Mouse (Mus musculus) ovary, postnatal 14 days (tissue): Measurements from ENCODE around the gene Zfp768.
"Not testable (repeated sequence)": the region's sequence is repeated elsewhere in the genome, so short reads cannot be mapped to it uniquely, and the experiment has no call there.

Experiments used
- DNase-seq: peaks from one replicate; pipeline ENCODE4 v3.0.0; 2022; ENCODE audit warnings: low spot score

The Zfp768 gene

DNA sequence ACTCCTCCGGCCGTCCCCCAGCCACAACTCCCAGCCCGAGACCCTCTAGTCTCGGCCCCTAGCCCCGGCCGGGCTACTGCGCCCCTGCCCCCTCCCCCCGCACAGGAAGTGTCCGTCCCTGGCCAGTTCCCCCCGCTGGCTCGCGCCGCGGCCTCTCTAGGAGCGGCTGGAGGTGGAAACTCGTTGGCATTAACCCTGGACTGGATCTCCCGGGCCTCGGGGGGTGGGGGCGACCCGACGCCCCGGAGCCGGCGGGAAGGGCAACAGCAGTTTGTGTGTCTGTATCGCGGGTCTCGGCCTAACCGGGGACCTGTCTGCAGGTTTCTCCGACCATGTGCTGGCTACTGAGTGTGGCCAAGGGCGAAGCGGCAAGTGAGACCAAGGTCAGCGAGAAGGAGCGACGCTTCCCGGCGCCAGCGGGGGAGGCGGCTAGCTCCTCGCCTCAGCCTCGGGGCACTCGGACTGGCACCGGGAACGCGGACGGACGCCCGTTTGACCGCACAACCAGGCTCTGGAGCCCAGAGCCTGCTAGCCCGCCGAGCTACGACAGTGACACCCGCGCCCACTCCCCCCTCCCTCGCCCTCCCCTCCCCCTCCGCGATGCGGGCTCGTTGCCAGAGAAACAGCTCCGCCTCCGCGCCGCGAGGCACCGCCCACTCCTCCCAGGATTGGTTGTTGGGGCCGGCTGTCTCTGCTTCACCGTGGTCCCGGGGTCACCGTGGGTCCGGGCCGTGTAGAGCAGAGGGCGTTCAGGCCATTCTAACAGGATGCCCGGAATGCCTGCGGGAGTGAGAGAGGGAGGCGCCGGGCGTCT, at the start of gene Zfp768:
Zfp768 (minus strand) TSS at position 78 of the 814 bp plus-strand sequence.
- peak; percentile 97 for DNase-seq

DNA sequence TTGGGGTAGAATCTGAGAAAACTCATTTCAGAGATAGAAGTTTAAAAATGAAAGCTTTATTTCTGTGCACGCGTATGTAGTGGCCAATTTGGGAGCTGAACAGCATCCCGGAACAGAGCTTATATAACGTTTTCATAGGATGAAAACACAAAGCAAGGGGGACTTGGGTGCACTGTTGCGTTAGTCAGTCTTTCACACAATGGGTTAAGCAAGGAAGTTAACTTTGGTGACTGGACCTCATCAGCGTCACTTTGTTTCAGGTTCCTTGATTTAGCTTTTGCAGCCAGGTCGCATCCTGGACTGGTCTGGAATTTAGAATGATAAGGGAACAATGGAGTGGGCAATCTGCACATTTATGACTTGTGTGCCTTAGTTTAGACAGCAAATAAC, 48.5 kb upstream of the Zfp768 start:
- DNase-seq, result no peak

DNA sequence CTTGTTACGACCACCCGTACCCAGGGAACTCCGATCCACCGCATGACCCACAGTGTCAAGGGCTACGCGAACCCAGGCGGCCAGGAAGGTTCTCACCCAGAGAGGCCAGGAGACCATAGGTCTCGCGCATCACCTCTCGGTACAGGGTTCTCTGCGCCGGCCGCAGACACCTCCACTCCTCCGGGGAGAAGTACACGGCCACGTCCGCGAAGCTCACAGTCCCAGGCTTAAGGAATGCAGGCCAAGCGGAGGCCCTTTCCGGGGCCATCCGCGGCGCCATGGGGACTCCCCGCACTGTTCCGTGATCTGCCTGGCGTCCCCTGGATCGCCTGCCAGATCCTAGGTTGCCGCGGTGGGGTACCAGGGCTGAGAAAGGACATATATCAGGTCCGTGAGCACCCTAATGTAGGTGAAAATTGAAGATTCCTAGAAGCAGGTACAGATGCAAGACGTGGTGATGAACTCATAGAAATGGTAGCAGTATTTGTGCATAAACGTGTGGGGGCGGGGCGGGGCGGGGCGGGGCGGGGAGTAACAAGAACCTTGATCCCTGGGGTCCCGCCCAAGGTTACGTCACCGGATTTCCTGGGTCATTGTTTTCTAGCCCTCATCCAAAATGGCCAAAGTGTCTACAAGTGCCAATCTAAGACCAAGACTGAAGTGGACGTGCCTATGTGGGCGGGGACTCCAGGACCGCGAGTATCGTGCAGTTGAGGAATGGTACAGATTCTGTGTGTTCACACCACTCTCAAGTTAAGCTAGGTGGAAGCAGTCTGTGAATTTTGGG, 48.0 kb upstream of the Zfp768 start, which contains the start of gene E430018J23Rik:
E430018J23Rik (minus strand) TSS at position 473 of the 787 bp plus-strand sequence.
- peak; percentile 96 for DNase-seq

DNA sequence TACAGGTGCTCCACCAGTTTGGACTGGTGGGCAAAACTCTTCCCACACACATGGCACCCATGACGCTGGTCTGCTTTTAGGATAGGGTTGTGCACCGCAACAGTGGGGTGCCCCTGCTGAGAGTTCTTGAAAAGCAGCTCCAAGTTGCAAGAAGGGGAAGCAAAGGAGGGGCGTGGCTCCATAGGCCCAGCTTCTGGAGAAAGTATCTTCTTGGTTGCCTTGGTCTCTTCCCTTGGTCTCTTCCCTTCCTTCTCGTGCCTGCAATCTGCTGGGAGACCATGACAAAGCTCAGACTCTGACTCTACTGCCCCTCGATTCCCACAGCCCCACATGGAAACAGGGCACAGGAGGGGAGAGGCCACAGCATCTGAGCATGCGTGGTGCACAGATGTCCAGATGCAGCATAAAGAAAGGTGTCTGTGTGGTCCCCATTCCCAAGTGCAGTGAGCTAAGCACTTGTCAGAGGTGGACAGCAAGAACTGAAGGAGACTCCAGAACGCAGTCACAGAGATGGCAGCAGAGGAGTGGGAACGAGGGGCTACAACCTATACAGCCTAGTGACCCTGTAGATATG, 46.9 kb upstream of the Zfp768 start:
- DNase-seq, result no peak

DNA sequence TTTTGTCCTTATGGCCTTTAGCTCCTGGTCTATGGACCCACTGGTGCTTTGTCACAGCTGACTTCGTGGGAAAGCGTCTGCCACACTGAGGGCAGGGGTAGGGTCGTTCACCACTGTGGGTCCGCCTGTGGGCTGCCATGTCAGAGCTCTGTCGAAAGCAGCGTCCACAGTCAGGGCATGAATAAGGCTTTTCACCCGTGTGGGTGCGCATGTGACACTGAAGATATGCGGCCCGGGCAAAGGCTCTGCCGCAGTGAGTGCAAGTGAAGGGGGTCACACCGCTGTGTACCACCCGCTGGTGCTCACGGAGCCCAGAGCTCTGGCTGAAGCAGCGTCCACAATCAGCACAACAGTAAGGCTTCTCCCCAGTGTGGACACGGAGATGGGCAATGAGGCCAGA, 46.1 kb upstream of the Zfp768 start:
- no peak for DNase-seq

DNA sequence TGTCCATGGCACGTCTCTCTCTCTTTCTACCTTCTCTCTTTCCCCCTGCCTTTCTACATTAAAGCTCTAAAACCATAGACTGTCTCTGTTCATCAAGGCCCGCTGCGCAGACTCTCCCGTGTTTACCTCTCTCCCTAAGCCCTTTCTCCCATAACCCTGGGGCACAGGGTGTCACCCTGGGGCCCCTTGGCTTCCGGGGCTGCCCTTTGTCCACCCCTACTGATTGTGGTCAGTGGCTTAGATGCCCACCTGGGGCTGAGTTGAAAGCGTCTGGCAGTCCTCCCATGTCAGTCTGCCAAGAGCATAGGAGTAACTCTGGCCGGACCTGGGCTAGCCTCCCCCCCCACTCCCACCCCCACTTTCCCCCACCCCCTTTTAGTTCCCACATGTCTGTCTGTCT, 44.9 kb upstream of the Zfp768 start:
- DNase-seq, result no peak

DNA sequence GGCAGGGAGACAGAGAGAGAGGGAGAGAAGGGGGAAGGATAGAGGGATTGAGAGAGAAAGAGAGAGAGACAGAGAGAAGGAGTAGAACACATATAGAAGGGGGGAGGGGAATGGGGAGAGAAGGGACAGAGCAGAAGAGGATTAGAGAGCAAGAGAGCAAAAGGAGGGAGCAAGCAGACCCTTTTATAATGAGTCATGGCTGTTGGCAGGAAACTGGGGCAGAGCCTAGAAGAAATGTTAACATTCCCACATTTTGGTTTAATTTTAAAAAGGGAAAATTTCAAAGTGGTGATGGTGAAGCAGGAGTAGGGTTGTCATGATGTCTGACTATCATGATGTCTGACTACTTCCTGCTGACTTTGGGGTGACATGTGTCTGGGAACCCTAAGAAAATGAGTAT, 42.8 kb upstream of the Zfp768 start:
- not testable (repeated sequence) for DNase-seq

DNA sequence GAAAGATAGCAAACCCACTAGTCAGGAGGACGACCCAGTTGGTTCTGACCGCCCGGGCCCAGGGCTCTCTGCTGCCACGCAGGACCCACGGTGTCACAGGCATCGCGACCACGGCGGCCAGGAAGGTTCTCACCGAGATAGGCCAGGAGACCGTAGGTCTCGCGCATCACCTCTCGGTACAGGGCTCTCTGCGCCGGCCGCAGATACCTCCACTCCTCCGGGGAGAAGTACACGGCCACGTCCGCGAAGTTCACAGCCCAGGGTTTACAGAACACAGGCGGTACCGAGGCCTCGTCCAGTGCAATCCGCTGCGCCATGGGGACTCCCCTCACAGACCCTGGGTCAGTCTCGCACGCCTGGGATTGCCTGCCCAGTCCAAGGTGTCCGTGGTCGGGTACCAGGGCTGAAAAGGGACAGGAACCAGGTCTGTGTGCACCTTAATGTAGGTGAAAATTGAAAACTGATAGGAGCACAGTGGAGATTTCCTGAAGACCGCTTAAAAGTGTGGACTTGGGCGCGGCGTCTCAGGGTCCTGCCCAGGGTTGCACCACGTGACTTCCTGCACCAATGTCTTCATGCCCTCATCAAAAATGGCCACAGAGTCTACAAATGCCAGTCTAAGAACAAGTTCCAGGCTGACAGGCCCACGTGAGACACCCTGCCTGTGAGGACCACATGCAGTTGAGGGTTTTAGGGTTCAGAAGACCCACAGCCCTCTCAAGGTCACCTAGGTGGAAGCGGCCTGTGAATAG, 41.4 kb upstream of the Zfp768 start, which contains the start of gene 9130019O22Rik:
9130019O22Rik (minus strand) TSS at position 526 of the 752 bp plus-strand sequence.
- peak; percentile 87 for DNase-seq

DNA sequence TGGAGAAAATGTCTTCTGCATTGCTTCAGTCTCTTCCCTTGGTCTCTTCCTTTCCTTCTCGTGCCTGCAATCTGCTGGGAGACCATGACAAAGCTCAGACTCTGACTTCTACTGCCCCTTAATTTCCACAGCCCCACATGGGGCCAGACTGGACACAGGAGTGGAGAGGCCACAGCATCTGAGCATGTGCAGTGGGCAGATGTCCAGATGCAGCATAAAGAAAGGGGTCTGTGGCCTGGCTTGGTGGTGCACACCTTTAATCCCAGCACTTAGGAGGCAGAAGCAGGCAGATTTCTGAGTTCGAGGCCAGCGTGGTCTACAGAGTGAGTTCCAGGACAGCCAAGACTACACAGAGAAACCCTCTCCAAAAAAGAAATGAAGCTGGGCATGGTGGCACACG, 40.2 kb upstream of the Zfp768 start:
- not testable (repeated sequence) for DNase-seq

DNA sequence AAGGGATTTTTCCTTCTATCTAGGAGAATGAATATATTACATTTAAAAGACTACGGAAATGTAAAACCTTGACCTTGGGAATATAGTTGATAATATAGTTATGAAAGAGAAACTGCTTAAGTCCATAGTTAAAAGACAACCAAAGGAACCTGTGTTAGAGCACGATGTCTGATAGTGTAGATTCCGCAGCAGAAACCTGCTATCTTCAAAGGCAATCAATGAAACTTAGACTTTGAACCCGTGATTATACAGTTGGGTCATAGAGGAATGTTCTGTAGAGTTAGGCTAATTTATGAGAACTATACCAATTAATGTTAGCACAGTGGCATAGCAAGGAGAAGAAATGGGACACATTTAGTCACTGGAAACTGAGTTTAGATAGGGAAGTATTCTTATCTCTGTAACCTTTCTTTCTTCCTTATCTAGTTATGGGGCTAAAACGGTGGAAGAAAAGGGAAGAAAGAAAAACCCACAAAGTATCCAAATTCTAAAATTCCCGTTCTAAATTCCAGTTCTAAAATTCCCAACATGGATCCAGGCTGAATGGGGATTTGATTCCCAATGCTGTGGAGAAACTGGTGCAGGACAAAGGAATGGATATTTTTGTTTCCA, 33.0 kb upstream of the Zfp768 start:
- no peak for DNase-seq

DNA sequence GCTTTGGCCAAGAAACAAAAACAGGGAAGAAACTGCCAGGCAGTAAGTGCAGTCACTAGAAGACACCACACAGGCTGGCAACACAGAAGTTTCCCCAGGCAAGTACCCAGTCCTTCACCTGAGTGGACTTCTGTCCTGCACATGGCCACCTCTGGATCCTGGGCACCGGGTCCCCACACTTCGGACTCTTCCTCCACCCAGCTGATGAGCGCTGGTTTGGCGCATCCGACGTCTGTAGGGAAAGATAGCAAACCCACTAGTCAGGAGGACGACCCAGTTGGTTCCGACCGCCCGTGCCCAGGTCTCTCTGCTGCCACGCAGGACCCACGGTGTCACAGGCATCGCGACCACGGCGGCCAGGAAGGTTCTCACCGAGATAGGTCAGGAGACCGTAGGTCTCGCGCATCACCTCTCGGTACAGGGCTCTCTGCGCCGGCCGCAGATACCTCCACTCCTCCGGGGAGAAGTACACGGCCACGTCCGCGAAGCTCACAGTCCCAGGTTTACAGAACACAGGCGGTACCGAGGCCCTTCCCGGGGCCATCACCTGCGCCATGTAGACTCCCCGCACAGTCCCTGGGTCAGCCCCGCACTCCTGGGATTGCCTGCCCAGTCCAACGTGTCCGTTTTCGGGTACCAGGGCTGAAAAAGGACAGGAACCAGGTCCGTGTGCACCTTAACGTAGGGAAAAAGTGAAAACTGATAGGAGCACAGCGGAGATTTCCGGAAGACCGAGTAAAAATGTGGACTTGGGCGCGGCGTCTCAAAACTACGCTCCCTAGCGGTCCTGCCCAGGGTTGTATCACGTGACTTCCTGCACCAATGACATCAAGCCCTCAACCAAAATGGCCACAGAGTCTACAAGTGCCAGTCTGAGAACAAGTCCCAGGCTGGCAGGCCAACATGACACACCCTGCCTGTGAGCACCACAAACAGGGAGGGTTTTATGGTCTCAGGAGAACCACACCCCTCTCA, 30.2 kb upstream of the Zfp768 start, which contains the start of gene Zfp747:
Zfp747 (minus strand) TSS at position 780 of the 975 bp plus-strand sequence.
- peak; percentile 84 for DNase-seq

DNA sequence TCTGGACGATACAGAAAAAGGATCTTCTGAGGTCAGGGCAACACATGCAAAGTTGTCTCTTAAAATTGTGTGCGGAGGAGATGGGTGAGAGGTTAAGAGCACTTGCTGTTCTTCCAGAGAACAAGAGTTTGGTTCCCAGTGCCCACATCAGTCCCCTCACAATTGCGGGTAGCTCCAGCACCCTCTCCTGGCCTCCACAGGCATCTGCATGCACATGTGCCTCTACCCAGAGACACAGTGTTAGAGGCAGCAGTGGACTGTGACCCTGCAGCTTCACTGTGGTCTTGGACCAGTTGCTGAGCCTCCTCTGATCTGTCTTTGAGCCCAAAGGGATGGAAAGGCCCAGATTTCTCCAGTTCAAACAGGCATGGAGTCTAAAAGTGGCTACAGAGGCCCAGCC, 26.5 kb upstream of the Zfp768 start:
- not testable (repeated sequence) for DNase-seq

DNA sequence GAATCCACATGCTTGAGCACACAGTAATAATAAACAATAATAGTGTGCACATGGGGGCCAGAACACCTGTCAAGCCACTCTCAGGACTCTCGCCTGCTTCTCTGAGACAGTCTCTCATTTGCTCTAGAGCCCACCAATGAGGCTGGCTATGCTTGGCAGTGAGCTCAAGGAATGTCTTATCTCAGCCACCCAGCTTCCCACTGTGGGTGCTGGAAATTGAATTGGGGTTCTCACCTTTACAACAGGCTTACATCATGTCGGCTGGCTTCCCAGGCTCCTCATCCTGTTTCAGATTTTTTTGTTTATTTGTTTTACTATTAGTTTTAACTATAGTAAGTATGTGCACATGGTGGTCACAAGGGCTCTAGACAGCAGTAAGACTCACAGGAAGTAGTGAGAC, 25.8 kb upstream of the Zfp768 start:
- no peak for DNase-seq

DNA sequence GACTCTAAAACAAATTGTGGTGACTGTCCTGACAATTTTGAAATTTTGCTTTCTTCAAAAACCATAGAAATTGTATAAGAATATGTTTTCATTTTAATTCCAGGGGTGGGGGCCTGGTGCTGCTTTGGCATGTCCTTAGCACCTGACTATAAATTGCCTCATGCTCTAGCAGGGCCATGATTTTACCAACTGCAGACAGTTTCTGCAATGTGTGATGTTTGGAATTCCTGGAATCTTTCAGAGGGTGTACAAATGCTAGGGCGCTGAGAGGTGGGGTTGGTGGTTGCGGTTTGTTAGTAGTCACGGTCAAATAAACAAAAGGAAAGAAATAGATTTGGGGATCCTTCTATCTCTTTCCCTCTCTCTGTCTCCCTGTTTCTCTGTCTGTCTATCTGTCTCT, 20.9 kb upstream of the Zfp768 start:
- no peak for DNase-seq

DNA sequence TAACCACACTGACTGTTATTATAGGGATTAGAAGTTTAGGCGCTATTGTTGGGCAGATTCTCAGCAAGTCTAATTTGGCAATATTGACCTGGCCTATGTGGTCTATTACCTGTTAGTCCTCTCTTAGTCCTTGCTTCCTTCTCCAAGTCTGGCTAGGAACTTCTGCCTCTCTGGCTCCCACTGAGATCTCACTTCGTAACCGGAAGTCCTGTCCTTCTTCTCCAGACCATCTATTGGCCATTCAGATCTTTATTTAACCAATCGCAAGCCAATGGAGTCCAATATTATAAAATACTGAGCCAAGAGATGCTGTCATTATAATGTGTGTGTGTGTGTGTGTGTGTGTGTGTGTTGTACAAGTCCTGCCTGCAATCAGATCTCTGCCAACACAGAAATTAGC, 18.8 kb upstream of the Zfp768 start:
- no peak for DNase-seq

DNA sequence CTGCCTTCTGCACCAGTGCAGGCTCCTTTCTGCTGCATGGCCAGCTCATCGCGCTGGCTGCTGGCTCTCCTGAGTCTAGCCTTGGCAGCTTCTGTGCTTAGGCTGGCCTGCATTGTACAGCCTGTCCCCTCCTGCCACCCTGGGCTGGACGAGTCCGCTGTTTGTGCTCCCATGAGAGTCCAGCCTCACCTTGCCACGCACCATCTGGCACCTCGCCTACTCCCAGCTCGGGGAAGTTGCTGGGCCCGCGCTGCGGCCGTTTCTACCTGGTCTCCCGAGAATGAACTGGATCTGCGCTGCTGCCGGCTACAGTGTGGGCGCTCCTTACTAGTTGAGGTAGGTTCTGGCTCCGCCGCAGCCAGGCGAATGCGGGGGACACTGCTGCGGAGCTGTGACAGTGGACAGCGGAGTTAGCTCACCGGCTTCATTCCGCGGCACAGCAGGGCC, 18.1 kb upstream of the Zfp768 start:
- no peak for DNase-seq

DNA sequence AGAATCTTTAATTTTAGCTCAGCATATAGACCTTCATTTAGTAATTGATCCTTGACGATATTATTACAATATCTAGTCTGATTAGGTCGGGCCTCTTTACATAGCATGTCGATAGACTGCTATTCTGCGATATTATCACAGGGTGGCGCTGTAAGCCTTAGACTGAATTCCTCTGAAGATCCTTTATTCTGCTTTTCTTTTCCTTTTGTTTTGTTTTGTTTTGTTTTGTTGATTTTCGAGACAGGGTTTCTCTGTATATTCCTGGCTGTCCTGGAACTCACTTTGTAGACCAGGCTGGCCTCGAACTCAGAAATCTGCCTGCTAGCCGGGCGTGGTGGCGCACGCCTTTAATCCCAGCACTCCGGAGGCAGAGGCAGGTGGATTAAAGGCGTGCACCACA, 17.0 kb upstream of the Zfp768 start:
- DNase-seq, result not testable (repeated sequence)

DNA sequence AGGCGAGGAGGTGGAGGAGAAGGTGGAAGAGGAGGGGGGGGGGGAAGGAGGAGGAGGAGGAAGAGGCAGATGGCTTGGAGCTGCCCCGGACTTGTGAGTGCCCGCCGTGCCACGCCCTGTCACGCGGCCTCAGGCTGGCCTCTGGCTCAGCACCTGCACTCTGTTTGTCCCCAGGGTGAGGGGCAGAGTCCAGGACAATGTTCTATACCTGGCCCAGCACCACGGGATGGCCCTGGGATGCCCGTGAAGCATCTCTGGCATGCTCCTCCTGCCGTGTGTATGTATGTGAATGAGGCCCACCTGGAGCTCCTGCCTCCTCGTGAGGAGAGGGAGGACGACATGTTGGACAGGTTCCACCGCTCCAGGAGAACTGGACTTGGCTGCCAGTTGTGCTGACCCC, 16.1 kb upstream of the Zfp768 start:
- no peak for DNase-seq

DNA sequence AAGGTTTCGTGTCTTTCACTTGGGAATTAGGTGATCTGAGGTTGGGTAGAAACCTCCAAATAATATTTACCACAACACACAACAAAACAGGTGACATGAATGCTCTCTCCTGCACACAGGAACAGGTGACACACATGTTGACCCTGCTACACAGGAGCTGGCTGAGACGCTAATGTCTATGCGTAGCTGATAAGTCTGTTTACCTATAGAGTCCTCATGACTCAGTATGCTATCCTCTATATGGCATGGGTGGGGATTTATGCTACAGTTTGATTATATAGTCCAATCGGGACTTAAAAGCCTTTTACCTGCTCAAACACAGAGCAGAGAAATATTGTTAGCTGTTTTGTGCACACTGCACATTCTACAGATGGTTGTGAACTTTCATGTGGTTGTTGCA, 14.9 kb upstream of the Zfp768 start:
- no peak for DNase-seq

DNA sequence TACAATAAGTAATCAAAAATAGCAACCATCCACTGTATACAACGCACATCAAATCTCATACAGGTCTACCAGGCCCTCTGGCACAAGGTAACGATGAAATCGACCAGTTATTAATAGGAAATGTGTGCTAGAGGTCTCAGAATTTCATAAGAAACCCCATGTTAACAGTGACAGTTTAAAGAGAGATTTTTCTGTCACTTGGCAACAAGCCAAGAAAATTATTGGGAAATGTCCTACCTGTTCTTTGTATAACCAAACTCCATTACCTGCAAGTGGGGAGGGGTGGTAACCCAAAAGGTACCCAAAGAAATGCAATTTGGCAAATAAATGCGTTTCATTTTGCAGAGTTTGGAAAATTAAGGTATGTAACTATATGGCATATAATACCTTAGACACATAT, 13.1 kb upstream of the Zfp768 start:
- no peak for DNase-seq
